Mouse (Mus musculus): Measurements from ENCODE around the gene Vezt. TPM values are rescaled to one million over a fixed set of nuclear protein-coding genes. Genes with fewer than 3 reads are reported as not detected.
A peak's percentile ranks its signal among the peaks of the same experiment; 100 is the strongest.

The Vezt gene
- polyA plus RNA-seq, 1 experiment from 2014 or later, result 29.4 TPM

- 37% methylated on average over 2 of the region's 2 CpGs for WGBS
- no peak overlapping the region for H3K4me3 ChIP-seq
- no peaks in the 10 kb centered on the region for H3K9me3 ChIP-seq (replicated peaks)
- no peaks in the 10 kb centered on the region for H3K27me3 ChIP-seq (replicated peaks)
- ATAC-seq (ENCODE audit: insufficient number of reproducible peaks, low FRiP score), result no peak
- H3K36me3 ChIP-seq, result peaks cover 14% of the 10 kb centered on the region
- H3K4me2 ChIP-seq, result no peak overlapping the region
- peaks cover 6% of the 10 kb centered on the region; the same call in 1 of the 2 replicates for H3K4me1 ChIP-seq (replicated peaks)
- no peak overlapping the region for H3K9ac ChIP-seq
- H3K27ac ChIP-seq (ENCODE audit: poor library complexity, severe bottlenecking), result no peak overlapping the region
These were observed 24.6 kb downstream of the Vezt start for GRCm38 (mm10) chr10:94011024-94011423.

GRCm38 (mm10) chr10:94009991-94010679 lies 25.5 kb downstream of the Vezt start:
- 81% methylated on average over 3 of the region's 3 CpGs for WGBS
- H3K27ac ChIP-seq (ENCODE audit: poor library complexity, severe bottlenecking), result no peak overlapping the region
- H3K4me2 ChIP-seq, result no peak overlapping the region
- no peak for ATAC-seq (ENCODE audit: insufficient number of reproducible peaks, low FRiP score)
- peaks cover 6% of the 10 kb centered on the region; the same call in 1 of the 2 replicates for H3K4me1 ChIP-seq (replicated peaks)
- no peak overlapping the region for H3K4me3 ChIP-seq
- no peaks in the 10 kb centered on the region for H3K27me3 ChIP-seq (replicated peaks)
- H3K9ac ChIP-seq, result no peak overlapping the region
- H3K36me3 ChIP-seq, result peaks cover 20% of the 10 kb centered on the region
- H3K9me3 ChIP-seq (replicated peaks), result no peaks in the 10 kb centered on the region

- H3K36me3 ChIP-seq, result peaks cover 28% of the 10 kb centered on the region
- H3K4me1 ChIP-seq (replicated peaks), result peaks cover 6% of the 10 kb centered on the region; the same call in 1 of the 2 replicates
- 89% methylated on average over 2 of the region's 2 CpGs for WGBS
- no peak for ATAC-seq (ENCODE audit: insufficient number of reproducible peaks, low FRiP score)
- no peak overlapping the region for H3K4me3 ChIP-seq
- no peaks in the 10 kb centered on the region for H3K9me3 ChIP-seq (replicated peaks)
- H3K27me3 ChIP-seq (replicated peaks), result no peaks in the 10 kb centered on the region
- no peak overlapping the region for H3K4me2 ChIP-seq
- H3K27ac ChIP-seq (ENCODE audit: poor library complexity, severe bottlenecking), result no peak overlapping the region
- no peak overlapping the region for H3K9ac ChIP-seq
These were observed 27.3 kb downstream of the Vezt start for GRCm38 (mm10) chr10:94008356-94008755.

DNA sequence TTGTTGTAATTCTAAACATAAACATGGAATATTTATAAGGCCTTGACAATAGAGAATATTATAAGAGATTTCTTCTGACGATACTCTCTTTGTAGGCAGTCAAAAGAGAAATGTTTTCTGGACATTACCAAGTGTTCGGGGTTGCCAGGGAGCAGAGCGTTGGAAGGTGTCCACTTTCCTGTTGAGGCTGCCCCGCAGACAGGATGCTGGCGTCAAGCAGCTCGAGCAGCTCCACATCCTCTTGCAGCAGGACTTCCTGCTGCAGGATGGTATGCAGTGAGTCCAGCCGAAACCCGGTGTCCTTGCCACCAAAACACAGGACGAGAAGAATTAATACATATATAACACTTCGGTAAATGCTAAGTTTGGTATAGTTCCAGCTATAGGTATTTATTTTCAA lies 35.4 kb downstream of the Vezt start:
- H3K27me3 ChIP-seq (replicated peaks), result no peaks in the 10 kb centered on the region
- H3K4me2 ChIP-seq, result no peak overlapping the region
- H3K9ac ChIP-seq, result no peak overlapping the region
- H3K9me3 ChIP-seq (replicated peaks), result no peaks in the 10 kb centered on the region
- no peak overlapping the region for H3K4me3 ChIP-seq
- no peak overlapping the region for H3K27ac ChIP-seq (ENCODE audit: poor library complexity, severe bottlenecking)
- peaks cover 77% of the 10 kb centered on the region for H3K36me3 ChIP-seq
- no peaks in the 10 kb centered on the region for H3K4me1 ChIP-seq (replicated peaks)
- WGBS, result 79% methylated on average over 10 of the region's 10 CpGs
- no peak for ATAC-seq (ENCODE audit: insufficient number of reproducible peaks, low FRiP score)

- H3K4me3 ChIP-seq, result no peak overlapping the region
- H3K9me3 ChIP-seq (replicated peaks), result no peaks in the 10 kb centered on the region
- H3K4me1 ChIP-seq (replicated peaks), result no peaks in the 10 kb centered on the region; the same call in 1 of the 2 replicates
- WGBS, result 82% methylated on average over 1 of the region's 1 CpGs
- H3K9ac ChIP-seq, result no peak overlapping the region
- H3K36me3 ChIP-seq, result peaks cover 74% of the 10 kb centered on the region
- H3K27ac ChIP-seq (ENCODE audit: poor library complexity, severe bottlenecking), result no peak overlapping the region
- no peak for ATAC-seq (ENCODE audit: insufficient number of reproducible peaks, low FRiP score)
- H3K27me3 ChIP-seq (replicated peaks), result no peaks in the 10 kb centered on the region
- H3K4me2 ChIP-seq, result no peak overlapping the region
These were observed 36.3 kb downstream of the Vezt start for GRCm38 (mm10) chr10:93999357-93999756.

GRCm38 (mm10) chr10:93995100-93995499 lies 40.5 kb downstream of the Vezt start:
- no peak for ATAC-seq (ENCODE audit: insufficient number of reproducible peaks, low FRiP score)
- 100% methylated on average over 1 of the region's 1 CpGs for WGBS
- Histone ChIP-seq H3K4me1 (replicated peaks) (no peaks in the 10 kb centered on the region; the same call in 1 of the 2 replicates), H3K27ac (ENCODE audit: poor library complexity, severe bottlenecking) (no peak overlapping the region), H3K4me2 (no peak overlapping the region), H3K27me3 (replicated peaks) (no peaks in the 10 kb centered on the region), H3K4me3 (no peak overlapping the region), H3K9me3 (replicated peaks) (no peaks in the 10 kb centered on the region), H3K36me3 (peaks cover 75% of the 10 kb centered on the region), H3K9ac (no peak overlapping the region)

GRCm38 (mm10) chr10:93994136-93994535 lies 41.5 kb downstream of the Vezt start:
- H3K9me3 ChIP-seq (replicated peaks), result no peaks in the 10 kb centered on the region
- H3K27me3 ChIP-seq (replicated peaks), result no peaks in the 10 kb centered on the region
- no peaks in the 10 kb centered on the region; the same call in 1 of the 2 replicates for H3K4me1 ChIP-seq (replicated peaks)
- 77% methylated on average over 10 of the region's 10 CpGs for WGBS
- no peak overlapping the region for H3K4me3 ChIP-seq
- no peak overlapping the region for H3K9ac ChIP-seq
- H3K27ac ChIP-seq (ENCODE audit: poor library complexity, severe bottlenecking), result no peak overlapping the region; the same call in 1 of the 2 replicates
- H3K4me2 ChIP-seq, result no peak overlapping the region
- peaks cover 74% of the 10 kb centered on the region for H3K36me3 ChIP-seq
- no peak for ATAC-seq (ENCODE audit: insufficient number of reproducible peaks, low FRiP score)

GRCm38 (mm10) chr10:93985357-93985756 lies 50.3 kb downstream of the Vezt start:
- Histone ChIP-seq H3K4me3 (no peak overlapping the region), H3K36me3 (peaks cover 68% of the 10 kb centered on the region), H3K4me1 (replicated peaks) (no peaks in the 10 kb centered on the region), H3K4me2 (no peak overlapping the region), H3K27me3 (replicated peaks) (no peaks in the 10 kb centered on the region), H3K9ac (no peak overlapping the region), H3K27ac (ENCODE audit: poor library complexity, severe bottlenecking) (no peak overlapping the region), H3K9me3 (replicated peaks) (no peaks in the 10 kb centered on the region)
- ATAC-seq (ENCODE audit: insufficient number of reproducible peaks, low FRiP score), result no peak

DNA sequence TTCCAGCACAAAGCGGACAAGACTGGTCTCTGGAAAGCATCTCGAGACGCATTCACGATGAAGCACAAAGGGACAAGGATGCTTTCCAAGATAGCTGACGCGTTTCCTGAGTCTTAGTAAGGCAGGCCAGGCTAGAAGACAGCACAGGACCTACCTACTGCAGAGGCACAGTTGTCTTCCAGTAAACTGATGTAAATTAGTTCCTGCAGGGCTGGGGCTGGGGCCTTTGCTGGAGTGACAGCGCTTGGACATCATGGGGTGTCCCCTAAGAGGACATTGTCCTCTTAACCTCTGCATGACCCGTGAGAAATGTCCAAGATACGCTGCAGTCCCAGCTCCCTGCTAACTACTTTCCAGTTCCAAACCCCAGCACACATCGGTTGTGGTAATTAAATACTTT lies 66.3 kb downstream of the Vezt start:
- Histone ChIP-seq H3K9ac (no peak overlapping the region), H3K4me3 (no peak overlapping the region), H3K9me3 (replicated peaks) (no peaks in the 10 kb centered on the region), H3K27me3 (replicated peaks) (no peaks in the 10 kb centered on the region), H3K4me1 (replicated peaks) (no peaks in the 10 kb centered on the region; the same call in 1 of the 2 replicates), H3K4me2 (no peak overlapping the region), H3K36me3 (peaks cover 54% of the 10 kb centered on the region), H3K27ac (ENCODE audit: poor library complexity, severe bottlenecking) (peak overlapping the region; percentile 54)
- WGBS, result 62% methylated on average over 10 of the region's 10 CpGs
- no peak for ATAC-seq (ENCODE audit: insufficient number of reproducible peaks, low FRiP score)

DNA sequence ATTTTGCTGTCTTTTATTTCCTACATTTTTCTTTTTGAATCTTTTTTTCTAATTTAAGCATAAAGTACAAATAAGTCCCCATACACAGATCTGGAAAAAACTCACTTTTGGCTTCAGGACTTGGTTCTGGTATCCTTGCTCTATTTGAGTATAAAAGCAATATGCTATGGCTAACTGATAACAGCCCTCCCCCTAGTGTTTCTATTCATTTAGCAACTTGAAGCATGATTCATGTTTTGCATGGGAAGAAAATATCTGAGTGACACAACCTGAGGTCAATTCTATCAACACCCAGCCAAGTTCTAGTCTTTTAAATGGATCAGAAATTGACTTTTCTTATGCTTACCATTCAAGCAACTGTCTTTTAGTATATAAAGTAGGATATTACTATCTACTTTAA lies 68.1 kb downstream of the Vezt start:
- ATAC-seq (ENCODE audit: insufficient number of reproducible peaks, low FRiP score), result no peak
- no peaks in the 10 kb centered on the region; the same call in 1 of the 2 replicates for H3K4me1 ChIP-seq (replicated peaks)
- H3K36me3 ChIP-seq, result peaks cover 45% of the 10 kb centered on the region
- no peak overlapping the region for H3K4me3 ChIP-seq
- H3K9me3 ChIP-seq (replicated peaks), result no peaks in the 10 kb centered on the region
- H3K4me2 ChIP-seq, result no peak overlapping the region
- no peak overlapping the region for H3K9ac ChIP-seq
- H3K27ac ChIP-seq (ENCODE audit: poor library complexity, severe bottlenecking), result no peak overlapping the region
- H3K27me3 ChIP-seq (replicated peaks), result no peaks in the 10 kb centered on the region

GRCm38 (mm10) chr10:93954023-93954422 lies 81.6 kb downstream of the Vezt start:
- WGBS, result 77% methylated on average over 3 of the region's 3 CpGs
- Histone ChIP-seq H3K9me3 (replicated peaks) (no peaks in the 10 kb centered on the region), H3K4me1 (replicated peaks) (0 out of 2 replicates have a peak, but pooled peaks cover 5% of the 10 kb centered on the region), H3K9ac (no peak overlapping the region), H3K4me3 (no peak overlapping the region), H3K36me3 (no peaks in the 10 kb centered on the region), H3K4me2 (no peak overlapping the region), H3K27ac (ENCODE audit: poor library complexity, severe bottlenecking) (no peak overlapping the region), H3K27me3 (replicated peaks) (no peaks in the 10 kb centered on the region)
- ATAC-seq (ENCODE audit: insufficient number of reproducible peaks, low FRiP score), result no peak

GRCm38 (mm10) chr10:93953504-93953903 lies 82.1 kb downstream of the Vezt start:
- Histone ChIP-seq H3K27me3 (replicated peaks) (no peaks in the 10 kb centered on the region), H3K9me3 (replicated peaks) (no peaks in the 10 kb centered on the region), H3K4me1 (replicated peaks) (0 out of 2 replicates have a peak, but pooled peaks cover 5% of the 10 kb centered on the region), H3K27ac (ENCODE audit: poor library complexity, severe bottlenecking) (no peak overlapping the region), H3K4me3 (no peak overlapping the region), H3K4me2 (no peak overlapping the region), H3K36me3 (no peaks in the 10 kb centered on the region), H3K9ac (no peak overlapping the region)
- no peak for ATAC-seq (ENCODE audit: insufficient number of reproducible peaks, low FRiP score)
- 83% methylated on average over 7 of the region's 7 CpGs for WGBS
